Mouse (Mus musculus): ENCODE data around the gene Slc11a2. TPM values are rescaled to one million over a fixed set of nuclear protein-coding genes. Genes with fewer than 3 reads are reported as not detected.
"Not testable (repeated sequence)": the region's sequence is repeated elsewhere in the genome, so short reads cannot be mapped to it uniquely, and the experiment has no call there.

Gene Slc11a2
- polyA plus RNA-seq, 1 experiment from 2014 or later: 24.8 TPM

DNA sequence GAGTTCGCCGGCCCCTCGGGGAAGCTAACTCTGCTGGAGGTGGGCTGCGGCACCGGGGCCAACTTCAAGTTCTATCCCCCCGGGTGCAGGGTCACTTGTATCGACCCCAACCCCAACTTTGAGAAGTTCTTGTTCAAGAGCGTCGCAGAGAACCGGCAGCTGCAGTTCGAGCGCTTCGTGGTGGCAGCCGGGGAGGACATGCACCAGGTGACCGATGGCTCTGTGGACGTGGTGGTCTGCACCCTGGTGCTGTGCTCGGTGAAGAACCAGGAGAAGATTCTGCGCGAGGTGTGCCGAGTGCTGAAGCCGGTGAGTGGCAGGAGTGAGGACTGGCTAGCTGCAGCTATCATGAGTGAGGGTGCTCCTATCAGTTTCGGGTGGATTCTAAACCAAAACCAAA is 71.5 kb downstream of the Slc11a2 start:
- H3K36me3 ChIP-seq (ENCODE audit: control insufficient read depth, insufficient read depth, low read length); H3K4me2 ChIP-seq (ENCODE audit: low read length); H3K27me3 ChIP-seq (ENCODE audit: control insufficient read depth, insufficient read depth, low read depth, low read length); H3K4me3 ChIP-seq (ENCODE audit: low read depth, low read length); ATAC-seq; H3K4me1 ChIP-seq (ENCODE audit: control insufficient read depth, insufficient read depth, low read length); H3K9me3 ChIP-seq (replicated peaks; ENCODE audit: control insufficient read depth, low read length, poor library complexity, severe bottlenecking); H3K9ac ChIP-seq (ENCODE audit: low read depth, low read length); H3K27ac ChIP-seq (ENCODE audit: low read length): not testable (repeated sequence)
- WGBS: 96% methylated on average over 9 of the region's 22 CpGs

DNA sequence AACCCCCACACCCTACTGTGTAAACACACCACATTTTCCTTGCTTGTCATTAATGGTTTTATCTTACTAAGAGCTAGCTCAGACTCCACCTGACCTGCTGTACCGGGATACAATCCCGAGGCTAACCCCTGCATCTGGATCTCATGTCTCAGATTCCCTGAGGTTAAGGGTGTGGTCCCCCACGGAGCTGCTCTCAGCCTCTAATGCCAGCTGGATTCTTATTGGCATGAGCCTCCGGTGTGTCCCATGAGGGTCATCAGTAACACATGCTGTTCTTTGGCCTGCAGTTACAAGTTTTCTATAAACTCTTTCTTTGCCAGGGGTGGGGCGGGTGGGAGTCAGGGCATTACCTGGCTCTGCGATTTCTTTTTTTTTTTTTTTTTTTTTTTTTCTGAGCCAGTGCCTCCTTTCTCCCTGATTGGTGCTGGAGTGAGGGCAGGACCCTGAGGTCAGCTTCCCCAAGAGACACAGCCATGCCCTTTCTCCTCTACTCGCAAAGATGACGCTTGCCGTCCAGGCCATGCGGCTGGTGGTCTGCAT is 72.1 kb downstream of the Slc11a2 start, which contains the start of the genes Methig1 and Mettl7a2:
TSS of gene Methig1 (plus strand) at position 439 of the 540 bp plus-strand sequence.
TSS of gene Mettl7a2 (plus strand) at position 490 of the 540 bp plus-strand sequence.
- no peak within 1 kb of the TSS for H3K4me3 ChIP-seq (ENCODE audit: low read depth, low read length)
- H3K36me3 ChIP-seq (ENCODE audit: control insufficient read depth, insufficient read depth, low read length): no peaks in the 10 kb centered on the region
- ATAC-seq: no peak
- no peak within 1 kb of the TSS for H3K27ac ChIP-seq (ENCODE audit: low read length)
- no peaks in the 10 kb centered on the region for H3K9me3 ChIP-seq (replicated peaks; ENCODE audit: control insufficient read depth, low read length, poor library complexity, severe bottlenecking)
- H3K4me1 ChIP-seq (ENCODE audit: control insufficient read depth, insufficient read depth, low read length): no peaks in the 10 kb centered on the region
- 89% methylated on average over 10 of the region's 10 CpGs for WGBS
- no peak within 1 kb of the TSS for H3K9ac ChIP-seq (ENCODE audit: low read depth, low read length)
- no peak within 1 kb of the TSS for H3K4me2 ChIP-seq (ENCODE audit: low read length)
- H3K27me3 ChIP-seq (ENCODE audit: control insufficient read depth, insufficient read depth, low read depth, low read length): no peaks in the 10 kb centered on the region

DNA sequence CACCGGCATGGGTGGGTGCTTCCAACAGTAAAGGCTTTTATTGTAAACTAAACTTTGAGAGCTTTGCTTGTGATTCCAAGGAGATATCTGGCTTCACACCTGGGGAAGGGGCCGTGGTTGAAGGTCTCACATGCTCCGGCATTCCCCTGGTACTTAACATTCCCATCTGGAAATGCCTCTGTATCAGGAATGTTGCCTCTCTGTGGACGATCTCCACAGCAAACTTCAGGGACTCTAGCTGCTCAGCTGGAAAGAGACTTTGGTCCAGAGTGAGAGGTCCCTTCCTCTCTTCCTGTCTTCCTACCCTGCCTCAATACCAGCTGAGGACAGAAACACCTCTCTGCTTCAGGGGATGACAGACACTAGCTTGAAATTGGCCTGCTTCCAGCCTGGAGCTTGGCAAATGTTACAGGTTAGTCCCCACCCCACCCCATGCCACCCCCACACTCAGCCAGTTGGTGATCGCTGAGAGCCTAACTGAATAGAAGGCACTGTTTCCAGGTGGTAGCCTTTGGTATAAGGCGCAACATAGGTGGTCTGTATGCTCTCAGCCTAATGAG is 73.3 kb downstream of the Slc11a2 start:
- H3K36me3 ChIP-seq (ENCODE audit: control insufficient read depth, insufficient read depth, low read length): no peaks in the 10 kb centered on the region
- H3K9me3 ChIP-seq (replicated peaks; ENCODE audit: control insufficient read depth, low read length, poor library complexity, severe bottlenecking): no peaks in the 10 kb centered on the region
- no peak overlapping the region for H3K9ac ChIP-seq (ENCODE audit: low read depth, low read length)
- H3K27me3 ChIP-seq (ENCODE audit: control insufficient read depth, insufficient read depth, low read depth, low read length): no peaks in the 10 kb centered on the region
- no peak overlapping the region for H3K27ac ChIP-seq (ENCODE audit: low read length)
- no peak overlapping the region for H3K4me3 ChIP-seq (ENCODE audit: low read depth, low read length)
- ATAC-seq: no peak
- no peak overlapping the region for H3K4me2 ChIP-seq (ENCODE audit: low read length)
- no peaks in the 10 kb centered on the region for H3K4me1 ChIP-seq (ENCODE audit: control insufficient read depth, insufficient read depth, low read length)
- WGBS: 82% methylated on average over 6 of the region's 6 CpGs

DNA sequence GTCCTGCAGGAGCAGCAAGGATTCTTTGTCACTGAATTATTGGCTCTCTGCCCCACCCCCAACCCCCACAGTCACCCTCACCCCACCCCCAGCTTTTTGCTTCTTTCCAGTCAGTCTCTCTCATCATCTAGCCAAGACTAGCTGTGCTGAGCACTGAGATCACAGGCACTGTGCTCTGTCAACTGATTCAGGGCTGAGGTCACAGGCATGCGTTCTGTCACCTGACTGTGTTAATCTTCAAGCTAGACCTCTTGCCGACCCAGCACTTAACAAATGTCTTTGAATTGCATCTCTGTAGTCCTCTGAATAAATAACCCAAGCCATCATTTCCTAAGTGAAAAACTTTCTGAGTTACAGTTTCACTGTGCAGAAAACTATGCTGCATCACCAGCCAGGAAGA is 75.4 kb downstream of the Slc11a2 start:
- Histone ChIP-seq H3K4me3 (ENCODE audit: low read depth, low read length) (no peak overlapping the region), H3K36me3 (ENCODE audit: control insufficient read depth, insufficient read depth, low read length) (no peaks in the 10 kb centered on the region), H3K9ac (ENCODE audit: low read depth, low read length) (no peak overlapping the region), H3K9me3 (replicated peaks; ENCODE audit: control insufficient read depth, low read length, poor library complexity, severe bottlenecking) (no peaks in the 10 kb centered on the region), H3K4me1 (ENCODE audit: control insufficient read depth, insufficient read depth, low read length) (no peaks in the 10 kb centered on the region), H3K27ac (ENCODE audit: low read length) (no peak overlapping the region), H3K27me3 (ENCODE audit: control insufficient read depth, insufficient read depth, low read depth, low read length) (no peaks in the 10 kb centered on the region), H3K4me2 (ENCODE audit: low read length) (no peak overlapping the region)
- no peak for ATAC-seq
- WGBS: 48% methylated on average over 2 of the region's 2 CpGs

DNA sequence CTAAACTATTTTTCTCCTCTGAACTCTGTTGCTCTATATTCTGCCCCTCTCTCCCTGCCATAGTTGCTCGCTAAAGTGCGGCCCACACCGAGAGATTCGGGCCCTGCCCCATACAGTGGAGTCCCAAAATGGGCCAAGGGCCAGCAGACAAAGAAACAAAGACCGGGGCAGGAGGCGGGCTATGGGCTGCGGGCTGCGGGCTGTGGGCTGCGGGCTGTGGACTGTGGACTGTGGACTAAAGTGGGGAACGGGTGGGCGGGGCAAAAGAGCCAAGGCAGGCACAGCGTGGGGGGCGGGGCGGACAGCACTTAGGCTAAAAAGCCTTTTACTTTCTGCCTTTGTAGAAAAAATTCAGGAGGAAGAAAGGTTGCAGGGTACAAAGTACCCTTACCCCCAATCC is 78.1 kb downstream of the Slc11a2 start:
- Histone ChIP-seq H3K9me3 (replicated peaks; ENCODE audit: control insufficient read depth, low read length, poor library complexity, severe bottlenecking) (no peaks in the 10 kb centered on the region), H3K9ac (ENCODE audit: low read depth, low read length) (no peak overlapping the region), H3K4me2 (ENCODE audit: low read length) (no peak overlapping the region), H3K4me3 (ENCODE audit: low read depth, low read length) (no peak overlapping the region), H3K27me3 (ENCODE audit: control insufficient read depth, insufficient read depth, low read depth, low read length) (no peaks in the 10 kb centered on the region), H3K4me1 (ENCODE audit: control insufficient read depth, insufficient read depth, low read length) (no peaks in the 10 kb centered on the region), H3K27ac (ENCODE audit: low read length) (no peak overlapping the region), H3K36me3 (ENCODE audit: control insufficient read depth, insufficient read depth, low read length) (no peaks in the 10 kb centered on the region)
- ATAC-seq: no peak
- WGBS: 71% methylated on average over 14 of the region's 14 CpGs

DNA sequence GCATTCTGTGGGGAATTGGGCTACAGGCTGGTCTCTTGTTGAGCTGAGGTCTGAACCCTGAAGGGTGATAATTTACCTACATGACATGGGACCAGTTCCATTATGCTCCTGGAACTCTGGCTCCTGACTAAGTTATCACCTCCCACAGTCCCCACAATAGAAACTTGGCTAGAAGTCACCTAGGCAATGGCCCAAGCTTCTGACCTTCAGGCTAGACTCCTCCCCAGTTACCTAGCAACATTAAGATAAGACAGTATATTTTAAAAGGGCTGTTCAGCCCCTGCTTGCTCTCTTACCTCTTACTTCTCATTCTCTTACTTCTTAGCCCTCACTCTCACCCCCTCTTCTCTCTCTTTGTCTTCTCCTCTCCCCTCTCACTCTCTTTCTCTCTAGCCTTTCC is 79.4 kb downstream of the Slc11a2 start:
- H3K4me3 ChIP-seq (ENCODE audit: low read depth, low read length): no peak overlapping the region
- H3K36me3 ChIP-seq (ENCODE audit: control insufficient read depth, insufficient read depth, low read length): no peaks in the 10 kb centered on the region
- no peak for ATAC-seq
- H3K27ac ChIP-seq (ENCODE audit: low read length): no peak overlapping the region
- no peak overlapping the region for H3K9ac ChIP-seq (ENCODE audit: low read depth, low read length)
- no peaks in the 10 kb centered on the region for H3K27me3 ChIP-seq (ENCODE audit: control insufficient read depth, insufficient read depth, low read depth, low read length)
- no peaks in the 10 kb centered on the region for H3K9me3 ChIP-seq (replicated peaks; ENCODE audit: control insufficient read depth, low read length, poor library complexity, severe bottlenecking)
- no peaks in the 10 kb centered on the region for H3K4me1 ChIP-seq (ENCODE audit: control insufficient read depth, insufficient read depth, low read length)
- no peak overlapping the region for H3K4me2 ChIP-seq (ENCODE audit: low read length)

DNA sequence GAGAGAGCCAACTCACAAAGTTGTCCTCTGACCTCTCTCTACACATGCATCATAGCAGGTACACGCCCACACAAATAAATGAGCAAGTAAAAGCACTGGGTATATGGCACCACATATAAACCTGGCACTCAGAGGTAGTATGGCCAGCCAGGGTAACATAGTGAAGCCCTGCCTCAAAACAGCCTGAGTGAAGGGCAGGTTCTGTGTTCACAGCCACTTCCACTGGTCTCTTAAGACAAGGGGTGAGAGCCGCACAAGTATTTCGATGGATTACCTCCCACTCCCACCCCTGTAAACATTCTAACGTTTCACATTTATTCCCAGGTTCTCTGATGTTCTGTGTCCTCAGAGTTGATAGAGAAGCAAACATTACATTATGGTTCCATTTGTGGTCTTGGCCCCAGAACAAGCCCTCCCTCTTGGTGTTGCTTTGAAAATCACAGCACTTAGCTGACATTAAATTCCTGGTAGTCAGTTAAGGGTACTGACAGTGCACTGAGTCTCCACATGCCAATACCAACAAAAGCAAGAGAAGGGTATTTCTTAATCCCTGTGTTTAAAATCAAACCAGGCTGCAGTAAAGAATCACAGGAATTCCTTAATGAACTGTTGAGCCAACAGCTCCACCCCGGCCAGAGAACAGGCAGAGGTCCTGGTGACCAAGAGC is 83.4 kb downstream of the Slc11a2 start:
- not testable (repeated sequence) for H3K36me3 ChIP-seq (ENCODE audit: control insufficient read depth, insufficient read depth, low read length); H3K27ac ChIP-seq (ENCODE audit: low read length); H3K9ac ChIP-seq (ENCODE audit: low read depth, low read length); H3K27me3 ChIP-seq (ENCODE audit: control insufficient read depth, insufficient read depth, low read depth, low read length); H3K4me2 ChIP-seq (ENCODE audit: low read length); H3K4me3 ChIP-seq (ENCODE audit: low read depth, low read length); H3K9me3 ChIP-seq (replicated peaks; ENCODE audit: control insufficient read depth, low read length, poor library complexity, severe bottlenecking); H3K4me1 ChIP-seq (ENCODE audit: control insufficient read depth, insufficient read depth, low read length); ATAC-seq
- WGBS: 77% methylated on average over 4 of the region's 5 CpGs

Other genes with a start within 250 kb of the Slc11a2 start
- gene Atf1, start 197.3 kb downstream of the Slc11a2 start, polyA plus RNA-seq (2015; fragmentation: Nextera tagmentation; extraction: Ambion mirVana): 11.4 and 15.2 TPM in 2 replicates
- gene Tmprss12, start 144.2 kb downstream of the Slc11a2 start, polyA plus RNA-seq (2015; fragmentation: Nextera tagmentation; extraction: Ambion mirVana): not detected in 2 replicates
- 3.7 and 4.8 TPM in 2 replicates for gene Mettl7a1, start 120.9 kb downstream of the Slc11a2 start, polyA plus RNA-seq (2015; fragmentation: Nextera tagmentation; extraction: Ambion mirVana)
- gene Mettl7a3, start 90.1 kb downstream of the Slc11a2 start, polyA plus RNA-seq (2015; fragmentation: Nextera tagmentation; extraction: Ambion mirVana): not detected in 2 replicates
- not detected in 2 replicates for gene Methig1, start 71.9 kb downstream of the Slc11a2 start, polyA plus RNA-seq (2015; fragmentation: Nextera tagmentation; extraction: Ambion mirVana)
- gene Mettl7a2, start 71.9 kb downstream of the Slc11a2 start, polyA plus RNA-seq (2015; fragmentation: Nextera tagmentation; extraction: Ambion mirVana): not detected in 2 replicates
- not detected in 2 replicates for gene Higd1c, start 60.5 kb downstream of the Slc11a2 start, polyA plus RNA-seq (2015; fragmentation: Nextera tagmentation; extraction: Ambion mirVana)
- 0.10 TPM in 2 replicates for gene Gm5475, start 2.9 kb downstream of the Slc11a2 start, polyA plus RNA-seq (2015; fragmentation: Nextera tagmentation; extraction: Ambion mirVana)
- gene Letmd1, start 44.0 kb upstream of the Slc11a2 start, polyA plus RNA-seq (2015; fragmentation: Nextera tagmentation; extraction: Ambion mirVana): 57.4 and 57.5 TPM in 2 replicates
- gene Csrnp2, start 70.4 kb upstream of the Slc11a2 start, polyA plus RNA-seq (2015; fragmentation: Nextera tagmentation; extraction: Ambion mirVana): 48.1 and 51.3 TPM in 2 replicates
- gene Tfcp2, start 126.9 kb upstream of the Slc11a2 start, polyA plus RNA-seq (2015; fragmentation: Nextera tagmentation; extraction: Ambion mirVana): 38.6 and 43.0 TPM in 2 replicates
- 33.1 and 36.4 TPM in 2 replicates for gene Pou6f1, start 174.9 kb upstream of the Slc11a2 start, polyA plus RNA-seq (2015; fragmentation: Nextera tagmentation; extraction: Ambion mirVana)
- 109 and 115 TPM in 2 replicates for gene Dazap2, start 190.3 kb upstream of the Slc11a2 start, polyA plus RNA-seq (2015; fragmentation: Nextera tagmentation; extraction: Ambion mirVana)
- 3.2 and 3.4 TPM in 2 replicates for gene Smagp, start 211.9 kb upstream of the Slc11a2 start, polyA plus RNA-seq (2015; fragmentation: Nextera tagmentation; extraction: Ambion mirVana)
- 1.2 and 1.4 TPM in 2 replicates for gene Bin2, start 244.5 kb upstream of the Slc11a2 start, polyA plus RNA-seq (2015; fragmentation: Nextera tagmentation; extraction: Ambion mirVana)

All from midbrain, embryonic 16.5 days (tissue).